Mouse (Mus musculus) kidney, adult 11 months (tissue): ENCODE data around the gene Olfr543.

Experiments
- DNase-seq: peaks from one replicate; pipeline ENCODE4 v3.0.0; 2022

The Olfr543 gene

GRCm38 (mm10) chr7:102472675-102473074, 8.8 kb downstream of the Olfr543 start:
- DNase-seq = no peak

- no peak for DNase-seq
Observed at GRCm38 (mm10) chr7:102467566-102467965, 13.9 kb downstream of the Olfr543 start.

GRCm38 (mm10) chr7:102458618-102459380, 22.7 kb downstream of the Olfr543 start:
- no peak for DNase-seq

- no peak for DNase-seq
Observed at GRCm38 (mm10) chr7:102446438-102446837, 35.0 kb downstream of the Olfr543 start.

- no peak for DNase-seq
Observed at GRCm38 (mm10) chr7:102444301-102444700, 37.2 kb downstream of the Olfr543 start.

GRCm38 (mm10) chr7:102442432-102442831, 39.0 kb downstream of the Olfr543 start:
- DNase-seq = no peak

- peak; percentile 94 for DNase-seq
Observed at GRCm38 (mm10) chr7:102441657-102442391, 39.7 kb downstream of the Olfr543 start, which contains the start of gene Rrm1. TSS of gene Rrm1 (plus strand) at chr7:102441695.

GRCm38 (mm10) chr7:102440822-102441656, 40.4 kb downstream of the Olfr543 start:
- DNase-seq = no peak

- DNase-seq = no peak
Observed at GRCm38 (mm10) chr7:102434344-102434743, 47.1 kb downstream of the Olfr543 start.
